Mouse (Mus musculus) stomach, postnatal 0 days (tissue): ENCODE measurements at regions not wholly inside any gene's neighbourhood (a gene's known extent, or its start where the extent isn't known, plus 50 kb on each side); places are given as distances from the start of the nearest gene placed in this dataset.

Experiments
- CTCF ChIP-seq: IDR thresholded peaks from 2 replicates; pipeline ENCODE4 v1.5.1; 2016; ENCODE audit warnings: antibody characterized with exemption, low read depth, mild to moderate bottlenecking, moderate library complexity
- EP300 ChIP-seq: optimal IDR thresholded peaks from 2 replicates; pipeline ENCODE3; 2016; ENCODE audit warnings: antibody characterized with exemption

DNA sequence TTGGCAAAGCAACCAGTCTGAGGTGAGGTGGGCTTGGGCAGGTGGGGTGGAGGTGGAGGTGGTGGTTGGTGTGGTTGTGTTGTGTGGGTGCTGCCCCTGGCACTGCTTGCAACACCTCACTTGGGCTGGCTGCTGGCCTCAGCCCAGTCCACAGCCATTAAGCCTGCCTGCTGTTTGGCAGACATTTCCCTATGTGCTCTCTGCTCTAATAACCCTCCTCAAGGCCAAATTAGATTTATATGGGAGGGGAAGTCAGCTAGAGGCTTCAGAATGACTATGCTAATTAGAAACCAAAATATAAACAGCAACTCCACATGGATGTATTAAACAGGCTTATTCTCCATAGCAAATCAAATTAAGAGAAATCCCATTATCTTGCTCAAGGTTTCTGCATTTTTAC lies 417.2 kb downstream of the Sqor start:
- TF ChIP-seq CTCF (no peak), EP300 (no peak)
